Mouse (Mus musculus): ENCODE measurements around the gene Pogz.
"Not testable (repeated sequence)": the region's sequence is repeated elsewhere in the genome, so short reads cannot be mapped to it uniquely, and the experiment has no call there.

Pogz gene

DNA sequence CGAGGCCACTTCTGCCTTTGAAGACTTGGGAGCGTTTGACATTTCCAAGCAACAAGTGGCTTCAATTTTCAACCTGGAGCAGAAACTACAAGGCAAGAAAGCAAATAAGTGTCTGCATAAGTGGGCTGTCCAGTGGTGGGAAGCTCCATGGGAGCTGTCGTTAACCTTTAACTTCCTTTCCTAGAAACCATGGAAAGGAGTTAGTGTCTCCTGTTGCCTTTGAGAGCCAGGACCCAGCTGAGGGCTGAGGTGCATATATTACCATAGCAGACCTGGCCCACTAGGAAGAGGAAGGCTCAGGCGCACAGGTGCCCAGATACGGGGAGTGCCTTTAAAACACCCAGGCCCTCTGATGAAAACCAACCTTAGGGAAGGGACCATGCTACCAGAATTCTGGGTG lies 4.7 kb upstream of the Pogz start:
- in situ Hi-C loops (cut with MseI, MboI) = no loop called here

DNA sequence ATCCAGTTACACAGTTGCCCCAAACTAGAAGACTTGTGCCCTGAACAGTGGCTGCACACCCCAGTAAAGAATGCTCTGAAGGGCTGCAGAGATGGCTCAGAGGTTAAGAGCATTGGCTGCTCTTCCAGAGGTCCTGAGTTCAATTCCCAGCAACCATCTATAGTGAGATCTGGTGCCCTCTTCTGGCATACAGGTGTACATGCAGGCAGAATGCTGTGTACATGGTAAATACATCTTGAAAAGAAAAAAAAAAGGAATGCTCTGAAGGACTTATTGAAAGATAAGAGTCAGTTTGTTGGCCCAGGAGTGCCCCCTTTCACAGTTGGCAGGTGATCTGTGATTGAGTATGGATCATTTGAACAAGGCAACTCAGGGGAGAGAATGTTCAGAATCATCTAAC lies 4.0 kb upstream of the Pogz start:
- in situ Hi-C loops (cut with MseI, MboI) = no loop called here

DNA sequence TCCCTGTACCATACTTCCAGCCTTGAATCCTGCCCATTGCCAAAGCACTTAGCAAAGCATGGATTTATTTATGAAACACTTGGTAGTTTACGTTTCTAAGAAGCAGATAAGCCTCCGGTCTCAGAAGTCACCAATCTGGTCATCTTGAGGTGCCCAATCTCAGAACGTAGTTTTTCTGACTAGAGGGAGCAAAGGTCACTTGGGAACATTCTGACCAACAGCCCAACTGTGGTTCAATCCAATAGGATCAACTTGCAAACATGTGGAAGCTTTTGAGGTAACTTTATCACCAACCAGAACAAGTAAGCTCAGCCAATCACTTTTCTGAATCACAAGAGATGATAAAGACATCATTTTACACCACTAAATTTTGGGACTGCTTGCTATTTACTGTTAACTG lies 2.0 kb upstream of the Pogz start:
- in situ Hi-C loops (cut with MseI, MboI) = no loop called here

DNA sequence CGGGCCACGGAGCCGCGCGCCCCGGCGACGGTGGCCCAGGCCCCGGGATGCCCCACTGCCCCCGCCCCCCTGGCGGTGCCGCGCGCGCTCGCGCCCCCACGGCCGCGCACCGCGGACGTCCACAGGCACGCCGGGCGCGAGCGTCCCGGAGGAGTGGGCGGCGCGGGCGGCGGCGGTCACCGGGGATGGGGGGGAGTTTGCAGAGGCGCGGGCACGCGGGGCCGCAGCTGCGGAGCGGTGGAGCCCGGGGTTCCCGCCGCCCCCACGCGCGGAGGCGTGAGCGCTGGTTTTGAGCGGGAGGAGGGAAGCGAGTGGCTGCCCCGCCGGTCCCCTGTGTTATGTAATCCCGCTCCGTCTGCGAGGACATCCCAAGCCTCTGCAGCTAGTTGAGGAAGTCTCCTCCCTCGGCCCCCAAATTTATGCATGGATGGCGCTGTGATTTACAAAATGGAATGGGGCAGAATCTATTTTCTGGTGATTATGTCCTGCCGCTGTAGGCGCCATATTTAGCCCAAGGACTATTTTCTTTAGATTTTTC lies 661 bp downstream of the Pogz start:
- in situ Hi-C loops (cut with MseI, MboI) = no loop called here

DNA sequence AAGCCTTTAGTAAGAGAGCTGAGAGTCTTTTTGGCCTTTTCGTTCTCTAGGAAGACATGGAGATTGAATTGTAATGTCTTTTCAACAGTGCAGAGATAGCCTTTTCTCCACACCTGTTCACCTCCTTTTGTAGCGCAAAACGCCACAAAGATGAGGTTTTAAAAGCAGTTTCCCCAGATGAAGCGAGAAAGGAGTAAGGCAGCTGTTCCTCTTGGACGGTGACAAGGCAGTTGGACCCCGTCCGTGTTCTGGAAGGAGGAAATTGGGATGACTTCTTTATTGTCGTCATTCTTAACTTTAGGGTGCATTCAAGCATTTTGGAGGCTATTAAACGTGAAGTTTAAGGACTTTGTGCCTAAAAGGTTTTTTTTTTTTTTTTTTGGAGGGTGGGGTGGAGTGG lies 1.3 kb downstream of the Pogz start:
- in situ Hi-C loops (cut with MseI, MboI) = no loop called here

DNA sequence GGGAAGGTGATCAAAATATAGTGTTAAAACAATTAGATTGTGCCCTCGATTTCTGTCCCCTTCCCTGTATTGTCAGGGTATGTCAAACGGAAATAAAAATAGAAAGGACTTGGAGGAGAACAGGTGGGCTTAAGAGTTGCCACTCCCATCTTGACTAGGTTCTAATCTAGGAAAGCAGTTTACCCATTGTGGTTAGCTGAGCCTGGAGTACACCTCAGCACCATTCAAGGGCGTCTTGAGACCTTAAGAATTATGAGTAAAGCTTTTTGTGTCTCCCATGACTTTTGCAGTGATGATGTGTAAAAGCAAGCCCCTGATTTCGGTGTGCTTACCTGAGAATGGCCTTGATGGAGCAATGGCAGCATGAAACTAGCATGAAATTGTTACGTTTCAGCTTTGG lies 1.7 kb downstream of the Pogz start:
- in situ Hi-C loops (cut with MseI, MboI) = no loop called here

DNA sequence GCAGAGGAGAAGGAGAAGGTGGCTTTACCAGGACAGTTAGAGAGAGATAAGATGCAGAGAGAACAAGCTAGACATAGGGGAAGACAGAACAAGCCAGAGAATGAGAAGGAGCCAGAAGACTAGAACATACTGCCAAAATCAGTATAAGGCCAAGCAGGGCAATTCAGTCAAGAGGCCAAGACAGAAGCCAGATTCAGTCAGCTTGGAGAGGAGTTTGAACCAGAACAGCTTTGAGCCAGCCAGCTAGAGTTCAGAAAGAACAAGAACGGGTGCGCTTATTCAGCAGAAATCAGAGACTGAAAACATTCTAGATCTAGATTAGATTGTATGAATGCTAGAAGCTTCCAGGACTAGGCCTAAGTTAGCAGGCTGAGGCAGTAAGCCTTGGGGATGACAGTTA lies 10.0 kb downstream of the Pogz start:
- in situ Hi-C loops (cut with MseI, MboI) = no loop called here

DNA sequence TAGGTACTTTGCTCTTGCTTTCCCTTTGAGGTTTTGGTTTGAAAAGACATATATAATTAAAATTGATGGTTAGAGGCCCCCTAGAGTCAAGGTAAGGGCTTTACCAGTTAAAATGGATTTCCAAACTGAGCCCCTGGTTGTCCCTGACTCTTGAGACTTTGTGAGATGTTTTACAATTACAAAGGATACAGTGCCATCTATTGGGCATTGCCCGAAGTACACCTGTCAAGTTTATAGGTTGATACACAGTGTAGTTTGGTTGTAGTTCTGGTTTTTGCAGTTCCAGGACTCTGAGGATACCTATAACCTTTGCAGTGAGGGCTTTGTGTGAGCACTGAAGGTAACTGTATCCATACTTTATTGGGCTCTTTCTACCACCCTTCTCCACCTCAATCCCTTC lies 12.0 kb downstream of the Pogz start:
- in situ Hi-C loops (cut with MseI, MboI) = no loop called here

DNA sequence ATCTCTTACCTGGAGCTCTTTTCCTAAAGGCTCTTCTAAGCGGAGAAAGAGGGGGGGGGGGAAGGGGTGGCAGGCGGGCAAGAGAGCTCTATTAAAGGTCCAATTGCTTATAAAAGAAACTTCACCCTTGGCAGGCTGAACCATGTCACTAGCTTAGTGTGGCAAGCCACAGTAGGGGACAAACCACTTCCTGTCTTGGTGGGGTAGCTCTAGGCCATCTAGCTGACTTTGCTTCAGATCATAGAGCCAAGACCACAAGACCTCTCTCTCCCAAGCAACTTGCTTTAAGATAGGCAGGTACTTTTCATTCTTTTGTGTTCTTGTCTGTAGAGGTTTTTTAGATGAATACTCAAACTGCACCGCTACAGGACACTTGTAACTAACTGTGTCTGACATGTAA lies 14.4 kb downstream of the Pogz start:
- in situ Hi-C loops (cut with MseI, MboI) = no loop called here

DNA sequence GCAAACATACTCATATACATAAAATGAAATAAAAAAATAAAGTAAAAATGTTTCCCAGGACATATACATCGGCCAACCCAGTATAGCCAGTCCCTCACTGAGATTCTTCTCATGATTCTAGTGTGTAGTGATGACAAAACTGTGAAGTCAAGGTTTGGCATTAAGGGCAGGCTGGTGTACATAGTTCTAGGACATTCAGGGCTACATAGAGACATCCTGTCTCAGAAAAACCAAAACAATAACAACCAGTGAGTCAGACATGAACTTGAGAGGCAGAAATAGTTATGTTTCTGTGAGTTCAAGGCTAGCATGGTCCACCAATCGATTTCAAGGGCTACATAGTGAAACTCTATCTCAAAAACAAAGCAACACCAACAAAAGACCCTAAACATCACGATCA lies 14.8 kb downstream of the Pogz start:
- in situ Hi-C loops (cut with MseI, MboI) = no loop called here

DNA sequence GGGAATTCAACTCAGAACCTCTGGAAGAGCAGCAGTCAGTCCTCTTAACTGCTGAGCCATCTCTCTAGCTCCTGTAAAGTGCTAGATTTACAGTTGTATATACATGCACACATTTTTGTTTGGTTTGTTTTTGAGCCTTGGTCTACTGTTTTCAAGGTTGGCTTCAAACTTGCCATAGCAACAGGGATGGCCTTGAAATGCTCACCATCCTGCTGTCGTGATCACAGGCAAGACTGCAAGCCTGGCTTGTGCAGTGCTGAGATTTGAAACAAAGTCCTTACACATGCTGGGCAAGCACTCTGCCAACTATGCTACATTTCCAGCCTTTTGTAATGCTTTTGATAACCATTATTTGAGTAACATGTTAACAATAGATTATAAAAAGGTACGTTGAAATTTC lies 22.1 kb downstream of the Pogz start:
- in situ Hi-C loops (cut with MseI, MboI) = no loop called here

DNA sequence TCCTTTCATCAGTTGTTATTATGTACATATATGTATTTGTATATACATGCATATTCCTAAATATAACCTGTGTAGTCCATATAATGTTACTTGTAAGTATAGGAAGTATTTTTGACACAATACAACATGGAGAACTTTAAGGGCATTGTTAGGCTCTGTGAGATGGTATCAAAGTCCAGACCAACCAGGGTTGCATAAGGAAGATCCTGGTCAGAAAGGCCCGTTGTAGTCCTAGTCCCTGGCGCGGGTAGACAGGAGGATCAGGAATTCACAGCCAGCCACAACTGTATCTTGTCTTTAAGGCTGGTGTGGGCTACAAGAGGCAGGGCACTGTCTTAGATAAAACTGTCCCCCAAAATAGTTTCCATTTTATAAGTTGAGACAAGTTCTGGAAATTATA lies 31.6 kb downstream of the Pogz start:
- in situ Hi-C loops (cut with MseI, MboI) = no loop called here

DNA sequence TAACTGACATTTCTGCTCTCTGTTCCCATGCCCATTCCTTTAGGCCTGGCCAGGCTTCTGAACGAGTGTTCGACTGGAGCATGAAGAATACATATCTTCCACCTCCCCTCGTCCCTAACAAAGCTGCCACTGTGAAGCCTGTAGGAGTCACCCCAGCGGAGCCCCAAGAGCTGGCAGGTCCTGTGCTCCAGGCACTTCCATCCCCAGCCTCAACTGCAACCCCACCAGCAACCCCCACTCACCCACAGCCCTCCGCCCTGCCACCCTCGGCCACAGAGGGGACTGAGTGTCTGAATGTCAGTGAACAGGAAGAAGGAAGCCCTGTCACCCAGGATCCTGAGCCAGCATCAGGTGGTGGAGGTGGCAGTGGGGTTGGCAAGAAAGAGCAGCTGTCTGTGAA lies 41.3 kb downstream of the Pogz start:
- in situ Hi-C loops (cut with MseI, MboI) = no loop called here

DNA sequence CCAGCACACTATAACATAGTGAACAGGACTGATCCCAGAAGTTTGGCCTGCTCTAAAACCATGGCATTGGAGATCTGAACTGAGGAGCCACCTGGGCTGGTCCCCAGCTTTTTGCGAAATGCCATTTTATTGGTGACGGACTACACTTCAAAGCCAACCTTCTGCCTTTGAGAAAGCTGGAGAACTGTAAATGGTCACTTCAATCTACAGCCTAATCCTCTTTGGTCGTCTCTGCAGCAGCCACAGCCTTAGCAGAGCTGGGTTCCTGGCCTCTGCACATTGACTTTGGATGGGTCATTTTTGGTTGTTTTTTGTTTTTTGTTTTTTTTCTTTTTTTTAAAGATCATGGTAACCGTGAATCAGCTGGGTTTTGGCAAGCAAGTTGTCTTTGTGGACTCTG lies 44.5 kb downstream of the Pogz start:
- in situ Hi-C loops (cut with MseI, MboI) = no loop called here

DNA sequence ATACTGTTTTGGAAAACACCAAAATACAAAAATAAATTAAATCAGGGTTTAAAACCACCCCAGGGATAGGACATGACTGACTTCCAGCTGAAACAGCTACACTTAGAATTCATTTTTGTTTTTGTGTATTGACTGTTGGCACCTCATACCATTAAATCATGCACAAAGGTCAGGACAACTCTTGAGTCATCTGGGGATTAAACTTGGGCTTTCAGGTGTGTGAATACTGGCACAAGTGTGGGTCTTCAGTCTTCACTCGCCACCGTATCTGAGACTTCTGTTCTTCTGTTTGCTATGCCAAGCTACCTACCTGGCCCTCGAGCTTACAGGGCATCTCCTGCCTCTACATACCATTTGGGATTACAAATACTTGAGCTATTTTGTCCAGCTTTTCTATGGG lies 45.2 kb downstream of the Pogz start:
- in situ Hi-C loops (cut with MseI, MboI) = no loop called here

DNA sequence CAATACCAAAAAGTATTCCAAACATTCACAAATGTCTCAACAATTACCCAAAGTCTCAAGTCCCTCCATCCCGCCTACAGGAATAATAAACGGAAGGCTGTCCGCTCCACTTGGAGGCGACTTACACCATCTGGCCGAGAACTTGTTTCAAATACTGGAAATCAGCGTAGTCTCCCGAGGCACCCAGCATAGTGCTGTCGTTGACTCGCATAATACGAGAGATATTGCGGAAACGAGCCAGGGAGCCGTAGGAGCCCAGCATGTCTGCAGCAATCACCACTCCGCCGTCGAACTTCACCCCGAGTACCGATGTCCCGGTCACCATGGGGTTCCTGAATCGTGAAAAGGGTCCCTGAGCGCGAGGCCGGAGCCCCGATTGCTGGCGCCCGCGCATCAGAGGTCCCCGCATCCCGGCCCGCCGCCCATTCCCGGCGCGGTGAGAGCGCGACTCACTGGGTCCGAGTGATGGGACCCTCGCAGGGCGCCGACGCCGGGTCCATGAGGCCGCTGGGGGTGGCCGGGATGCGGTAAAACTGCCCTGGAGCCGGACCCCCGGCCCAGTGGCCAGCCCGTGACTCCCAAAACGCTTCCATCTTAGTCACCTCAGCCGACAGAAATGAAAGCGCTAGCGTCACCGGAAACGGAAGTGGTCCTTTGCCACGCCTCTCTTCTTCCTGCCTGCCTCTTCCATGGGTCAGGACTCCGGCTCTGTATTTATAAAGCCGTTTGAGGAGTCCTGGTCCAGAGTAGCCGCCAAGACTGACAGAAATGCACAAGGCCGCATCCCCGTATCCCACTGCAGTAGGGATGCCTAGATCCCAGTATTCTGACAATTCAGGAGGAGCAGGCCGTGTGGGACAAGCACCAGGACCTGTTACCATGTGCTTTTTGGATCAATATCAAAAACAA lies 49.2 kb downstream of the Pogz start, which contains the start of gene Psmb4:
Psmb4 (minus strand) TSS at position 646 of the 909 bp plus-strand sequence.
- in situ Hi-C loops (cut with MseI, MboI) = no loop called here

DNA sequence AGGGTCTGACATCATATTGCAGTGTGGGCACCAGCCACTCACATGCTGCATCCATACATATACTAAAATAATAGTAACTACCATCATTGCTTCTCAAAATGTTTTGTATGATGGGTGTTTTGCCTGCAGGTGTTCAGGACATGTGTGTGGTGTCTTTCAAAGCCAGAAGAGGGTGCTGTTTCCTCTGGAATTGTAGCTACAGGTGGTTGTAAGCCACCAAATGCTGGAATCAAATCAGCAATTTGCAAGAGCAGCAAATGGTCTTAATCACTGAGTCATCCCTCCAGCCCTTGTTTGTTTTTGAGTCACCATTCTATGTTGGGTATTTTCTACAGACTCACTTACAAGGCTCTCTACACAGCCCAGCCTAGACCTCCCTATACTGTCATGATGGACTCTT lies 51.2 kb downstream of the Pogz start:
- in situ Hi-C loops (cut with MseI, MboI) = no loop called here

DNA sequence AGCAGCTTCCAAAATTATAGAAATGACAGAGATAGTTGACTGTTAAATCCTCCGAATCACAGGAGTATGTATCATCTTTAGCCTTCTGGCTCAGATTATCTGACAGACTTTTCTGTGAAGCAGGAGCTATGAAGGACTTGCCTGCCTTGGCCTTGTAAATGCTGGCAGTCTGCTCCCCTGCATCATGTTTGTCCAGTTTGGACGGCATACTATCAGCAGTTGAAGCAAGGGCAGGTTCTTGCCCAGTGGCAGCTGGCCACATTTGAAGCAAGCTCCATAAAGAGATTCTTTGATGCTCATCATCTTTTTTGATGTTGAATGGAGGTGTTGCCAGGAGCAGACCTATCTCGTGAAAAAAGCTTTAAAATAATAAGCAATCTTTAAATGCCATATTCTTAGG lies 56.7 kb downstream of the Pogz start:
- in situ Hi-C loops (cut with MseI, MboI) = no loop called here

DNA sequence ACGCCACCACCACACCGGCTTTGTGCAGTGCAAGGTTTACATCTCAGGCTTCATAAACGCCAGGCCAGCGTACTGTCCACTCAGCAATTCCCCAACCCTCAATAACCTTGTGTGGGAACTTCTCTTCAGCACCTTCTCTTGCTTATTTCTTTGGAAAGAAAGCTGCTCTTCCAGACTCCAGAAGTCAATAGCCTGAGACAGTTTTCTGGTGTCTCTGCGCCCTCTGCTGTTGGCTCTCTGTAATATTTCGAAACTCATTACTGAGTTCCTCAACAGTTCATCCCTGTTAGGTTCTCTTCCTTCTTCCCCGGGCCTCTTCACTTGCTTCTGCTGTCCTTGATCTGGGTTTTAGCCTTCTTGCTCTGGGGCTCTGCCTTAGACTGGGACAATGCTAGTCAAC lies 65.4 kb downstream of the Pogz start:
- in situ Hi-C loops (cut with MseI, MboI) = no loop called here

DNA sequence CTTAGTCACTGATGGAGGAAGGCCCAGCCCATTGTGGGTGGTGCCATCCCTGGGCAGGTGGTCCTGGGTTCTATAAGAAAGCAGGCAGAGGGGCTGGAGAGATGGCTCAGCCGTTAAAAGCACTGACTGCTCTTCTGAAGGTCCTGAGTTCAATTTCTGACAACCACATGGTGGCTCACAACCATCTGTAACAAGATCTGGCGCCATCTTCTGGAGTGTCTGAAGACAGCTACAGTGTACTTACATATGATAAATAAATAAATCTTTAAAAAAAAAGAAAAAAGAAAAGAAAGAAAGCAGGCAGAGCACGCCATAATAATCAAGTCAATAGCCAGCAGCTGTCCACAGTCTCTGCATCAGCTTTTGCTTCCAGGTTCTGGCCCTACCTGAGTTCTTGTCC lies 67.4 kb downstream of the Pogz start:
- in situ Hi-C loops (cut with MseI, MboI) = not testable (repeated sequence)

DNA sequence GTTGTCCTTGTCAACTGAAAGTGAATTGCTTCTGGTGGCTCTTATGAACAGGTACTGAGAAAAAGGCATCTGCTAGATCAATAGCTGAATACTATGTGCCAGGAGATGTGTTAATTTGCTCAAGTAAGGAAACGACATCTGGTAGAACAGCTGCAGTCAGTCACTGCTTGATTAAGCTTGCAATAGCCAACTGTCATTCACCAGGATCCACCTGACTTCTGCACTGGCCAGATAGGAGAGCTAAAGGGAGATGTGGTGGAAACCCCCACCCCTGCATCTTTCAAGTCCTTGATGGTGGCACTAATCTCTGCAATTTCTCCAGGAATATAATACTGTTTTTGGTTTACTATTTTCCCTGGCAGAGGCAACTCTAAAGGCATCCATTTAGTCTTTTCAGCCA lies 69.1 kb downstream of the Pogz start:
- in situ Hi-C loops (cut with MseI, MboI) = no loop called here

DNA sequence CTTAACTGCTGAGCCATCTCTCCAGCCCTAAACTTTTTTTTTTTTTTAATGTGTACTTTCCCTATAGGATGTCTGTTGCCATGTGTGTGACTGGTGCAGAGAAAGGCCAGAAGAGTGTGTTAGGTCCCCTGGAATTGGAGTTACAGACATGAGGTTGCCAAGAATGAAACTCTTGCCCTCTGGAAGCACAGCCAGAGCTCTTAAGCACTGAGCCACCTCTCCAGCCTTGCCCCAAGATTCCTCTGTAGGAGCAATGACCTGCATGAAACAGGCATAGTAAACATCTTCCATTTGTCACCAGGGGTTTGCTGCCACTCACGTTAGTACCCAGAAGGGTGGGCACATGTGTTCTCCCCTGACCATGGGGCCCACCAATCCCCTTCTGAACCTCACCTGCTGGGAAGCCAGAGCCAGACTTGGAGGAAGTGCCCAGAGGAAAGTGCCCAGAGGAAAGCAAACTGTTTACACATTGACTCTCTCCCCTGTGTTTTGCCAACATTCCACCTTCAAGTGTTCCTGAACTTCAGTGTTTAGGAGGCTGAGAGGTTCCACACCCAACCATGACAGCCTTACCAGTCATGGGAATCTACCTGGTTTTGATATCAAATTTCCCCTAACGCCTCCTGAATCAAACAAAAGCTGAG lies 73.8 kb downstream of the Pogz start:
- in situ Hi-C loops (cut with MseI, MboI) = no loop called here

DNA sequence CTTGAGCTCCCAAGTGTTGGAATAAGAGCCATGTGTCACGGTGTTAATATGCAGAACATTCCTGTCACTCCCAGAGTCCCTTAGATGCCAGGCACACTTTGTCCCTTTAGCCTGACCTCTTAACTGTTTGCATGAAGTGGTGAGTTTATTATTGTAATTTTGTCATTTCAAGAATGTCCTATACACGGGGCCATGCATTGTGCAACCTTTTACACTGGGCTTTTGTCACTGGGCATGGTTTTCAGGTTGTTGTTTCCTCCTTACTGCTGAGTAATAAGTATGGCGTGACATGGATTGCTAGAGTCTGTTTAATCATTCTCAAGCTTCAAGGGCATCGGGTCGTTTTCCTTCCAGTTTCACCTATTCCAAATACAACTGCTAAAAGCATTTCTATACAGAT lies 76.4 kb downstream of the Pogz start:
- in situ Hi-C loops (cut with MseI, MboI) = no loop called here

All from mouse trophoblast stem cell (cell line).